Mouse (Mus musculus) CH12.LX (cell line): ENCODE data around the gene Bst1. TPM values are rescaled to one million over a fixed set of nuclear protein-coding genes. Genes with fewer than 3 reads are reported as not detected.

Source experiments
- DNase-seq: peaks from one replicate; pipeline ENCODE4 v3.0.0-alpha.2; 2013; ENCODE audit errors: extremely low read depth
- H3K27ac ChIP-seq: 2 replicates; pipeline ENCODE4 v1.5.1; 2012; ENCODE audit warnings: low read depth, mild to moderate bottlenecking, control low read depth, moderate library complexity; ENCODE audit not compliant: insufficient read depth
- H3K27me3 ChIP-seq: replicated peaks from 2 replicates; pipeline ENCODE3; 2012; ENCODE audit warnings: inconsistent platforms
- H3K36me3 ChIP-seq, 2 experiments: replicated peaks in 1 of 2; 2 replicates each; pipeline versions ENCODE3 to v1.6.1; 2012; ENCODE audit warnings: inconsistent platforms in 1 of 2, low read length in 1 of 2, mild to moderate bottlenecking in 1 of 2, mixed read lengths in 1 of 2, moderate library complexity in 1 of 2; ENCODE audit not compliant: control insufficient read depth in 1 of 2, insufficient read depth in 1 of 2
- H3K4me1 ChIP-seq, 2 experiments: 2 replicates each; pipeline ENCODE4 v1.6.1; 2012; ENCODE audit warnings: inconsistent platforms in 1 of 2, moderate library complexity in 1 of 2; ENCODE audit not compliant: insufficient read depth in 2 of 2, control insufficient read depth in 1 of 2
- H3K4me2 ChIP-seq: 2 replicates; pipeline ENCODE4 v1.6.1; 2012; ENCODE audit warnings: low read depth, mild to moderate bottlenecking, control low read depth; ENCODE audit not compliant: poor library complexity, insufficient read depth, severe bottlenecking
- H3K4me3 ChIP-seq, 3 experiments: fragments of 150-350 bp in 1 of 3; sonication (generic) in 1 of 3; replicated peaks in 1 of 3; 2 replicates each; pipeline versions ENCODE3 to v1.5.1; 2011 to 2012; ENCODE audit warnings: low read depth in 2 of 3, low read length in 2 of 3, mild to moderate bottlenecking in 2 of 3, moderate library complexity in 2 of 3, control low read depth in 1 of 3, improper control_type of control experiment in 1 of 3, inconsistent platforms in 1 of 3, mixed read lengths in 1 of 3; ENCODE audit not compliant: poor library complexity in 1 of 3
- H3K79me2 ChIP-seq: replicated peaks from 2 replicates; pipeline ENCODE4 v1.6.1; 2012; ENCODE audit warnings: mild to moderate bottlenecking, moderate library complexity; ENCODE audit not compliant: control insufficient read depth, poor library complexity, insufficient read depth, severe bottlenecking; ENCODE audit errors: extremely low read depth
- H3K9ac ChIP-seq: 2 replicates; pipeline ENCODE4 v1.6.1; 2012; ENCODE audit warnings: low read depth, mild to moderate bottlenecking, control low read depth, moderate library complexity; ENCODE audit not compliant: insufficient read depth
- H3K9me3 ChIP-seq: replicated peaks from 2 replicates; pipeline ENCODE3; 2012; ENCODE audit warnings: low read length, inconsistent platforms, mixed read lengths
- BHLHE40 ChIP-seq: IDR thresholded peaks from 2 replicates; pipeline ENCODE4 v1.6.1; 2011; ENCODE audit warnings: mild to moderate bottlenecking, low read depth, low read length, improper control_type of control experiment
- CHD1 ChIP-seq: IDR thresholded peaks from 2 replicates; pipeline ENCODE4 v1.6.1; 2012; ENCODE audit warnings: low read depth, low read length, improper control_type of control experiment, inconsistent platforms
- CHD2 ChIP-seq: IDR thresholded peaks from 2 replicates; pipeline ENCODE4 v1.6.1; 2011; ENCODE audit warnings: low read length, improper control_type of control experiment
- CTCF ChIP-seq, 2 experiments: IDR thresholded peaks in 1 of 2; conservative IDR thresholded peaks in 1 of 2; 2 replicates each; pipeline ENCODE4 v1.5.1; 2011 to 2012; ENCODE audit warnings: low read depth in 2 of 2, low read length in 2 of 2, improper control_type of control experiment in 1 of 2, inconsistent platforms in 1 of 2, mild to moderate bottlenecking in 1 of 2, moderate library complexity in 1 of 2
- ELF1 ChIP-seq: IDR thresholded peaks from 2 replicates; pipeline ENCODE4 v1.6.1; 2014; ENCODE audit warnings: low read depth, mild to moderate bottlenecking, inconsistent platforms, low read length, improper control_type of control experiment
- GABPA ChIP-seq: IDR thresholded peaks from 2 replicates; pipeline ENCODE4 v1.6.1; 2012; ENCODE audit warnings: low read depth, low read length, improper control_type of control experiment, inconsistent platforms; ENCODE audit not compliant: insufficient replicate concordance
- JUN ChIP-seq: IDR thresholded peaks from 2 replicates; pipeline ENCODE4 v1.6.1; 2011; ENCODE audit warnings: low read depth, mild to moderate bottlenecking, low read length, improper control_type of control experiment, moderate library complexity; ENCODE audit not compliant: insufficient read depth
- JUND ChIP-seq: conservative IDR thresholded peaks from 2 replicates; pipeline ENCODE4 v1.6.1; 2011; ENCODE audit warnings: low read depth, low read length, improper control_type of control experiment
- MAFK ChIP-seq: IDR thresholded peaks from 2 replicates; pipeline ENCODE4 v1.6.1; 2011; ENCODE audit warnings: low read length, improper control_type of control experiment; ENCODE audit not compliant: insufficient replicate concordance
- MXI1 ChIP-seq: IDR thresholded peaks from 2 replicates; pipeline ENCODE4 v1.6.1; 2011; ENCODE audit warnings: mild to moderate bottlenecking, low read depth, low read length, improper control_type of control experiment
- MYC ChIP-seq: IDR thresholded peaks from 2 replicates; pipeline ENCODE4 v1.6.1; 2011; ENCODE audit warnings: low read depth, mild to moderate bottlenecking, improper control_type of control experiment, low read length
- NRF1 ChIP-seq: IDR thresholded peaks from 2 replicates; pipeline ENCODE4 v1.6.1; 2014; ENCODE audit warnings: low read depth, mild to moderate bottlenecking, inconsistent platforms, low read length, improper control_type of control experiment, moderate library complexity
- PAX5 ChIP-seq: IDR thresholded peaks from 2 replicates; pipeline ENCODE4 v1.6.1; 2012; ENCODE audit warnings: low read length, inconsistent platforms, mixed read lengths
- RAD21 ChIP-seq: IDR thresholded peaks from 2 replicates; pipeline ENCODE4 v1.6.1; 2011; ENCODE audit warnings: low read depth, mild to moderate bottlenecking, low read length, improper control_type of control experiment, moderate library complexity
- RCOR1 ChIP-seq: conservative IDR thresholded peaks from 2 replicates; pipeline ENCODE4 v1.6.1; 2012; ENCODE audit warnings: low read depth, mild to moderate bottlenecking, inconsistent platforms, low read length, improper control_type of control experiment
- SIN3A ChIP-seq: IDR thresholded peaks from 2 replicates; pipeline ENCODE4 v1.6.1; 2012; ENCODE audit warnings: low read length, improper control_type of control experiment, inconsistent platforms
- USF1 ChIP-seq: IDR thresholded peaks from 2 replicates; pipeline ENCODE4 v1.6.1; 2014; ENCODE audit warnings: low read depth, mild to moderate bottlenecking, inconsistent platforms, low read length, improper control_type of control experiment
- ZC3H11A ChIP-seq: IDR thresholded peaks from 2 replicates; pipeline ENCODE4 v1.6.1; 2012; ENCODE audit warnings: low read depth, mild to moderate bottlenecking, inconsistent platforms, low read length, improper control_type of control experiment
- ZKSCAN1 ChIP-seq: IDR thresholded peaks from 2 replicates; pipeline ENCODE4 v1.6.1; 2012; ENCODE audit warnings: low read depth, inconsistent platforms, low read length, improper control_type of control experiment, borderline replicate concordance
- ZNF384 ChIP-seq: IDR thresholded peaks from 2 replicates; pipeline ENCODE4 v1.6.1; 2012; ENCODE audit warnings: low read depth, low read length, improper control_type of control experiment, inconsistent platforms
- dilution Hi-C: fragments of 300-500 bp; cut with MboI; formaldehyde crosslinking; loops from 2 replicates; pipeline ENCODE4 v1.14.3; 2020; ENCODE audit warnings: low sequenced_read_pairs; ENCODE audit not compliant: extremely low pct_unique_long_range_greater_than_20kb, extremely low pct_ligation_motif_present
- in situ Hi-C: fragments of 300-500 bp; cut with MboI; formaldehyde crosslinking; loops from 3 replicates; pipeline ENCODE4 v1.14.3; 2019; ENCODE audit warnings: low sequenced_read_pairs, low pct_ligation_motif_present, low pct_unique_long_range_greater_than_20kb, mixed read lengths
- polyA plus RNA-seq: library from polyadenylated mRNA; unstranded; fragments of >175 nt; gene quantifications from 2 replicates; pipeline ENCODE4 v1.2.1, GENCODE M21; 2012; ENCODE audit warnings: low read depth; ENCODE audit not compliant: insufficient read length
- total RNA-seq, 2 experiments: library from RNA; depleted of rRNA; stranded (reverse); fragments of 300-350 nt in 1 of 2; fragments of >200 nt in 1 of 2; gene quantifications; 2 replicates each; pipeline ENCODE4 v1.2.3; 2012 to 2014

Bst1 gene
- total and polyA plus RNA-seq, 3 experiments: 1.9 to 9.9 (median 4.8) TPM

GRCm38 (mm10) chr5:43859663-43860062 lies 41.0 kb downstream of the Bst1 start:
- dilution Hi-C loops: no loop called here
- TF ChIP-seq ELF1 (no peak), PAX5 (no peak), USF1 (no peak), CTCF (conservative IDR thresholded peaks at IDR 0.05 in 1 of 2, IDR thresholded peaks at IDR 0.05 in 1 of 2; ENCODE audit: low read depth in 2 of 2, low read length in 2 of 2) (no peak), JUND (no peak), SIN3A (no peak), BHLHE40 (no peak), ZC3H11A (no peak), CHD2 (no peak), GABPA (no peak), ZNF384 (no peak)
- H3K9me3 ChIP-seq: peaks cover 13% of the 10 kb centered on the region

DNA sequence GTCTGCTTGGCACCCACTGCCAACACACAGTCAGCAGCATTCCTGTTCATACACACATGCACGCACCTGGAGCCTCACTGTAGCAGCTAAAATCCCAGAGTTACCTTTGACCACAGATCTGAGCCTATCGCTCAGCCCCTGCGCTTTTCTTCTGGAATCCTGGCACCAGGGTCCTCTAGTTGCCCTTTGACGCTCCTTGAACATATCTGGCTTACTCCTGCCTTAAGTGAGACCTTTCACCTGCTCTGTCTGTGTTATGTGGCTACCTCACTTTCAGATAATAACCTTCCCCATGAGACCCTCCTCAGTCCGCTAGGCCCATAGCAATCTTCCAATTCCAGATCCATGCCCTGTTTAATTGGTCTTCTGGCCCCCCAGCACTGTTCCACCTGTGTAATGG lies 41.4 kb downstream of the Bst1 start:
- no peak overlapping the region for H3K4me3 ChIP-seq
- H3K4me2 ChIP-seq: no peak overlapping the region
- in situ Hi-C loops (no loop called here), dilution Hi-C loops (no loop called here)
- H3K9me3 ChIP-seq: peaks cover 13% of the 10 kb centered on the region
- H3K36me3 ChIP-seq: no peaks in the 10 kb centered on the region
- no peaks in the 10 kb centered on the region for H3K79me2 ChIP-seq
- no peak overlapping the region for H3K27ac ChIP-seq
- no peak for DNase-seq
- peaks cover under 1 to 2% of the 10 kb centered on the region in 2 experiments; a peak in 1 of 4 replicates for H3K4me1 ChIP-seq
- H3K27me3 ChIP-seq: no peaks in the 10 kb centered on the region
- no peak overlapping the region for H3K9ac ChIP-seq
- TF ChIP-seq ZC3H11A (no peak), USF1 (no peak), BHLHE40 (no peak), SIN3A (no peak), MAFK (no peak), CTCF (conservative IDR thresholded peaks at IDR 0.05 in 1 of 2, IDR thresholded peaks at IDR 0.05 in 1 of 2; ENCODE audit: low read depth in 2 of 2, low read length in 2 of 2) (no peak), MXI1 (no peak), RAD21 (no peak), NRF1 (no peak), CHD1 (no peak), JUN (no peak), MYC (no peak), RCOR1 (no peak), GABPA (no peak), ZKSCAN1 (no peak)

More at GRCm38 (mm10) chr5:43859663-43860062, 41.0 kb downstream of the Bst1 start:
- H3K9ac ChIP-seq: no peak overlapping the region
- no peaks in the 10 kb centered on the region for H3K79me2 ChIP-seq
- H3K4me3 ChIP-seq: no peak overlapping the region
- no peaks in the 10 kb centered on the region for H3K27me3 ChIP-seq
- peaks cover 5 to 6% of the 10 kb centered on the region in 2 experiments; a peak in 2 of 4 replicates for H3K4me1 ChIP-seq
- H3K27ac ChIP-seq: no peak overlapping the region
- no peaks in the 10 kb centered on the region for H3K36me3 ChIP-seq
- no peak overlapping the region for H3K4me2 ChIP-seq
- DNase-seq: no peak
- in situ Hi-C loops: no loop called here
